Mouse (Mus musculus): ENCODE data around the gene Pigv. TPM values are rescaled to one million over a fixed set of nuclear protein-coding genes. Genes with fewer than 3 reads are reported as not detected.

Gene Pigv
- total and polyA plus RNA-seq, 3 experiments: 2.9 to 5.0 (median 3.7) TPM

GRCm38 (mm10) chr4:133634043-133634410 lies 38.4 kb downstream of the Pigv start:
- no peak for DNase-seq (ENCODE audit: extremely low read depth)
- no peak for TF ChIP-seq JUND (conservative IDR thresholded peaks at IDR 0.05; ENCODE audit: low read depth, low read length)
- Histone ChIP-seq H3K4me2 (ENCODE audit: insufficient read depth, low read depth, poor library complexity, severe bottlenecking) (no peak overlapping the region), H3K27me3 (replicated peaks) (no peaks in the 10 kb centered on the region), H3K4me3 (replicated peaks in 1 of 3; ENCODE audit: low read depth in 2 of 3, low read length in 2 of 3, poor library complexity in 1 of 3) (no peak overlapping the region), H3K9me3 (replicated peaks; ENCODE audit: low read length) (no peaks in the 10 kb centered on the region), H3K4me1 (ENCODE audit: control insufficient read depth in 1 of 2, insufficient read depth in 2 of 2) (peaks cover 8 to 31% of the 10 kb centered on the region in 2 experiments), H3K79me2 (replicated peaks; ENCODE audit: control insufficient read depth, extremely low read depth, insufficient read depth, poor library complexity, severe bottlenecking) (peaks cover 37% of the 10 kb centered on the region), H3K27ac (ENCODE audit: insufficient read depth, low read depth) (no peak overlapping the region), H3K9ac (ENCODE audit: insufficient read depth, low read depth) (no peak overlapping the region), H3K36me3 (replicated peaks in 1 of 2; ENCODE audit: control insufficient read depth in 1 of 2, insufficient read depth in 1 of 2, low read length in 1 of 2) (peaks cover 2 to 20% of the 10 kb centered on the region in 2 experiments)
- dilution Hi-C loops (cut with MboI; ENCODE audit: extremely low pct_ligation_motif_present, extremely low pct_unique_long_range_greater_than_20kb, low sequenced_read_pairs): no loop called here
- in situ Hi-C loops (cut with MboI; ENCODE audit: low pct_ligation_motif_present, low pct_unique_long_range_greater_than_20kb, low sequenced_read_pairs): loop anchor here (5.0 kb wide), 1 partner anchor 37 kb away; no protein-coding TSS in a partner anchor

- Histone ChIP-seq H3K79me2 (replicated peaks; ENCODE audit: control insufficient read depth, extremely low read depth, insufficient read depth, poor library complexity, severe bottlenecking) (peaks cover 38% of the 10 kb centered on the region), H3K36me3 (replicated peaks in 1 of 2; ENCODE audit: control insufficient read depth in 1 of 2, insufficient read depth in 1 of 2, low read length in 1 of 2) (peaks cover 2 to 20% of the 10 kb centered on the region in 2 experiments), H3K27me3 (replicated peaks) (no peaks in the 10 kb centered on the region), H3K4me3 (replicated peaks in 1 of 3; ENCODE audit: low read depth in 2 of 3, low read length in 2 of 3, poor library complexity in 1 of 3) (peak overlapping the region; percentile 18 to 81 (median 57)), H3K4me1 (ENCODE audit: control insufficient read depth in 1 of 2, insufficient read depth in 2 of 2) (peaks cover 8 to 37% of the 10 kb centered on the region in 2 experiments), H3K27ac (ENCODE audit: insufficient read depth, low read depth) (no peak overlapping the region), H3K9me3 (replicated peaks; ENCODE audit: low read length) (no peaks in the 10 kb centered on the region), H3K4me2 (ENCODE audit: insufficient read depth, low read depth, poor library complexity, severe bottlenecking) (no peak overlapping the region), H3K9ac (ENCODE audit: insufficient read depth, low read depth) (peak overlapping the region; percentile 95)
- in situ Hi-C loops (cut with MboI; ENCODE audit: low pct_ligation_motif_present, low pct_unique_long_range_greater_than_20kb, low sequenced_read_pairs): loop anchor here (5.0 kb wide), 1 partner anchor 36 kb away; no protein-coding TSS in a partner anchor
- TF ChIP-seq ELF1 (IDR thresholded peaks at IDR 0.05; ENCODE audit: low read depth, low read length): no peak
- TF ChIP-seq TCF12 (IDR thresholded peaks at IDR 0.05; ENCODE audit: low read depth, low read length): 0 out of 2 replicates have a peak, but pooled peaks have one; percentile 42
- no peak for TF ChIP-seq NRF1 (IDR thresholded peaks at IDR 0.05; ENCODE audit: low read depth, low read length)
- TF ChIP-seq JUN (IDR thresholded peaks at IDR 0.05; ENCODE audit: insufficient read depth, low read depth, low read length): no peak
- no peak for TF ChIP-seq POLR2AphosphoS2 (IDR thresholded peaks at IDR 0.05; ENCODE audit: low read depth, low read length)
- no peak for TF ChIP-seq USF2 (conservative IDR thresholded peaks at IDR 0.05; ENCODE audit: low read depth, low read length)
- TF ChIP-seq NELFE (IDR thresholded peaks at IDR 0.05; ENCODE audit: low read depth, low read length): peak; percentile 30; the same call in 1 of the 2 replicates
- peak; percentile 71; the same call in 1 of the 2 replicates for TF ChIP-seq MAZ (IDR thresholded peaks at IDR 0.05; ENCODE audit: low read depth, low read length)
- TF ChIP-seq UBTF (IDR thresholded peaks at IDR 0.05; ENCODE audit: low read depth, low read length): no peak; the same call in 1 of the 2 replicates
- TF ChIP-seq CHD2 (IDR thresholded peaks at IDR 0.05; ENCODE audit: low read length): no peak
- no peak for TF ChIP-seq USF1 (IDR thresholded peaks at IDR 0.05; ENCODE audit: low read depth, low read length)
- TF ChIP-seq ZKSCAN1 (IDR thresholded peaks at IDR 0.05; ENCODE audit: borderline replicate concordance, low read depth, low read length): no peak
- TF ChIP-seq MAFK (IDR thresholded peaks at IDR 0.05; ENCODE audit: insufficient replicate concordance, low read length): no peak
- no peak for TF ChIP-seq SIN3A (IDR thresholded peaks at IDR 0.05; ENCODE audit: low read length)
- TF ChIP-seq POLR2A (IDR thresholded peaks at IDR 0.05; ENCODE audit: low read depth, low read length): peak; percentile 30; the same call in 1 of the 2 replicates
- peak in 1 of 2 experiments; percentile 73; a peak in 2 of 4 replicates for TF ChIP-seq CTCF (conservative IDR thresholded peaks at IDR 0.05 in 1 of 2, IDR thresholded peaks at IDR 0.05 in 1 of 2; ENCODE audit: low read depth in 2 of 2, low read length in 2 of 2)
- no peak for DNase-seq (ENCODE audit: extremely low read depth)
- dilution Hi-C loops (cut with MboI; ENCODE audit: extremely low pct_ligation_motif_present, extremely low pct_unique_long_range_greater_than_20kb, low sequenced_read_pairs): no loop called here
These were observed 39.0 kb downstream of the Pigv start for GRCm38 (mm10) chr4:133633332-133634042.

All from CH12.LX (cell line).